Mouse (Mus musculus): ENCODE results near the gene Rxfp1. TPM values are rescaled to one million over a fixed set of nuclear protein-coding genes. Genes with fewer than 3 reads are reported as not detected.
"Not testable (repeated sequence)": the region's sequence is repeated elsewhere in the genome, so short reads cannot be mapped to it uniquely, and the experiment has no call there.

Rxfp1 gene
- 9.5 and 11.8 TPM in 2 replicates for polyA plus RNA-seq (2012; rRNA removed)

GRCm38 (mm10) chr3:79737780-79738179 is at the start of gene Rxfp1:
Gene Rxfp1, minus strand, starts transcription at chr3:79737880.
- DNase-seq (ENCODE audit: extremely low spot score in 1 of 2, low spot score in 1 of 2), result peak in 1 of 2 experiments; percentile 9

- DNase-seq (ENCODE audit: extremely low spot score in 1 of 2, low spot score in 1 of 2), result no peak
These were observed 46.7 kb upstream of the Rxfp1 start for GRCm38 (mm10) chr3:79784362-79784736.

DNA sequence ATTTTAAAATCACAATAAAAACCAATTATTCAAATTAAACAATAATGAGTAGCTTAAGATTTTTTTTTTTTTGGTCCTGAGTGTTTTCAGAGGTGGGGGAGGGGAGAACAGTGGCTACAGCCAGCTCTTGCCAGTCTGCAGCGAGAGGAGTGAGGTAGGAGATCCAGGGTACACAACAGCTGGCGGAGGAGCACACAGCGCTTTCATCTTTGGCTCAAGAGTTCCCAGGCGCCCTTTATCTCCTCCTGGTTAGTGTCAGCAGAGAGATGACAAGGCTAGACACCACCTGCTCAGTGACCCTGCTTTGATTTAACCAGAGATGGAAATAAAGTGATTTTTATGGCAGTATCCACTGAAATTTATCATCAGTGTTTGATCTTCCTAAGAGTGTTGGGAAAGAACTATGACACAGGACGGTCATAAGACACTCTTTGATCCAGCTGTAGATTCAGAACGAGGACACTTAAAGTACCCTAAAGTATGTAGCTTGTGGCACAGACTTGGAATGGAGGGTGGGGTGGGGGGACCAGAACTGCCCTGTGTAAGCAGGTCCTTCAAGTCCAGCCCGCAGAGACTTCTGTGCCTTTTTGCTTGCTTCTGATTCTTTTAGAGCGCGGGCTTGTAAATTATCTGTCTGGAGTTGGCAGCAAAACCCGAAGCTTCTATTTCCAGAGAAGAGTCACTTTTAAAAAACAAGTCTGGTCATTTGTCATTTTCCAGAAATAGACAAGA is 46.1 kb upstream of the Rxfp1 start:
- no peak for DNase-seq (ENCODE audit: extremely low spot score in 1 of 2, low spot score in 1 of 2)

DNA sequence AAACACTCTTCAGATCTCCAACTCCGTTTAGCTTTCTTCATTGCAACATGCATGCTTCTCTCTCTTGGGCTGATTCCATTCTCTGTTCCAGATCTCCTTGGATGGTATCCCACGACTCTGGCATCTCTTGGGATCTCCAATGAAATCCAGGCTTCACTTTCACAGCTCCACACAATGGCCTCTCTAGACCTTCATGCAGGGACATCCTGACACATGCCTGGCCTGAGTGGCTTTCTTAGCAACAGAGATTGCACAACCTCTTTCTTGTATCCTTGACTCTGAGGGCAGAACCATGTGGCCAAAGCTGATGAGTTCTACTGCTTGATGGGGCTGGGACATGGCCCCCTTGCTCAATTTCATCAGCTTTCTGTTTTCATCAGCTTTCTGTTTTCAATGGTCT is 35.0 kb upstream of the Rxfp1 start:
- DNase-seq (ENCODE audit: extremely low spot score in 1 of 2, low spot score in 1 of 2), result no peak

GRCm38 (mm10) chr3:79753736-79754135 is 16.1 kb upstream of the Rxfp1 start:
- no peak for DNase-seq (ENCODE audit: extremely low spot score in 1 of 2, low spot score in 1 of 2)

- DNase-seq (ENCODE audit: extremely low spot score in 1 of 2, low spot score in 1 of 2), result no peak
These were observed 8.9 kb upstream of the Rxfp1 start for GRCm38 (mm10) chr3:79746585-79746984.

- peak; percentile 37 to 71 for DNase-seq (ENCODE audit: extremely low spot score in 1 of 2, low spot score in 1 of 2)
These were observed 7.4 kb upstream of the Rxfp1 start for GRCm38 (mm10) chr3:79745101-79745500.

GRCm38 (mm10) chr3:79744415-79744814 is 6.7 kb upstream of the Rxfp1 start:
- no peak for DNase-seq (ENCODE audit: extremely low spot score in 1 of 2, low spot score in 1 of 2)

DNA sequence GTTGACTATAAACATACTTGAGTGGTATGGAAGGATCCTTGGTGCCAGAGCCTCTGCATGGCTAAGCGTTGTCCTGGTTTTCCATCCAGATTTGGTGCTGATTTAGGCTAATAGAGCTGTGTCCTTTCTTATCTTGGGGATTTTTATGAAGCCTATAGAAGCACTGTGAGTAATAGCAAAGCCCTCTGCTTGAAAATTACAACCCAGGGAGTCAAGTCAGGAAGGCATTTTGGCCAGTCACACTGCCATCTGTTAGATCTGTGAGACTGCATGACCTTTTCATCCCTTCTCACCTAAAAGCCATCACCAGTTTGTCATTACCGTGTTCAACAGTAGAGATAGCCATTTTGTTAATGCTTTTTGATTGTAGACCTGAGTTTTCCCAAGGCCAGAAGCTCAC is 2.7 kb upstream of the Rxfp1 start:
- DNase-seq (ENCODE audit: extremely low spot score in 1 of 2, low spot score in 1 of 2), result no peak

- DNase-seq (ENCODE audit: extremely low spot score in 1 of 2, low spot score in 1 of 2), result no peak
These were observed 771 bp upstream of the Rxfp1 start for GRCm38 (mm10) chr3:79738451-79738850.

DNA sequence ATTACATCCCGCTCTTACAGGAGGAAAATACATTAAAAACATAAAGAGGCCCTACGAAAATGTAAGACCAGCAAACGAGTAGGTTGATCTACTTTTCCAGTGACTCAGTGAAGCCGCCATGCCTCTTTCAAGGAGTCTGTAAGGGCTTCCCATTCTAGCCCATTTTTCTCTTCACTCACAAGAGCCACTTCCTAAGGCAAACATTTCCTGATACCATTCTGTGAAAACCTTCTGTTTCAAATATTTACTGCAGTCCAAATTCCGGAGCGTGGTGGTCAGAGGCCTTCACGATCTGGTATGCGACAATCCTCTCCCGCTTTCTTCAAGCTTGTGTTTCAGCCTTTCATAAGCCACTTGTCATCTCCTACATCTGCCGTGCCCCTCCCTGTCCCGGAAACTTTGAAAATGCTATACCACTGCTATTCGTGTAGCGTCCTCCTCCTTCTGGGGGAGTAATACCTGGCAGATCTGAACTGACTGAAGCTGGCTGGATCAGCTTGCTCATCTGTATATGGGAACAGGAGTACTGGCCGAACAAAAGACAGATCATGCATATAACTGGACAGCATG is 11.1 kb downstream of the Rxfp1 start:
- DNase-seq (ENCODE audit: extremely low spot score in 1 of 2, low spot score in 1 of 2), result no peak

GRCm38 (mm10) chr3:79720756-79721484 is 16.8 kb downstream of the Rxfp1 start:
- DNase-seq (ENCODE audit: extremely low spot score in 1 of 2, low spot score in 1 of 2), result no peak

- no peak for DNase-seq (ENCODE audit: extremely low spot score in 1 of 2, low spot score in 1 of 2)
These were observed 31.2 kb downstream of the Rxfp1 start for GRCm38 (mm10) chr3:79706436-79706835.

DNA sequence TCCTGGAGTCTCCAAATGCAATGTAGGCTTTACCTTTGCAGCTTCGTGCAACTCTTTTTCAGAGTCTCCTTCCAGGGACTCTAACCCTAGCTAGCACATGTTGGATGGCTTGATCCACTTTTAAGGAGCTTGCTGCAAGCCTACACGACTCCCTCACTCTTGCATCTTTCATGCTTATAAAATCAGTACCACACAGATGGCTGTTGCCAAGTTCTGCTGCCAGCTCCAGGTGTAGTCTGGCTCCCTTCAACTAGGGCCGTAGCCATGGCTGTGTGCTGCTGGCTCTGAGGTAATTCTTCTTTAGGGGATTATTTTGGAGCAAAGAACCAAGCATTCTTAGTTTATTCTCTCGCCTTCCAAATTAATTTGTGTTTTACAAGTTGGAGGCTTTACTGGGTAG is 34.5 kb downstream of the Rxfp1 start:
- no peak for DNase-seq (ENCODE audit: extremely low spot score in 1 of 2, low spot score in 1 of 2)

- no peak for DNase-seq (ENCODE audit: extremely low spot score in 1 of 2, low spot score in 1 of 2)
These were observed 45.7 kb downstream of the Rxfp1 start for GRCm38 (mm10) chr3:79691957-79692356.

DNA sequence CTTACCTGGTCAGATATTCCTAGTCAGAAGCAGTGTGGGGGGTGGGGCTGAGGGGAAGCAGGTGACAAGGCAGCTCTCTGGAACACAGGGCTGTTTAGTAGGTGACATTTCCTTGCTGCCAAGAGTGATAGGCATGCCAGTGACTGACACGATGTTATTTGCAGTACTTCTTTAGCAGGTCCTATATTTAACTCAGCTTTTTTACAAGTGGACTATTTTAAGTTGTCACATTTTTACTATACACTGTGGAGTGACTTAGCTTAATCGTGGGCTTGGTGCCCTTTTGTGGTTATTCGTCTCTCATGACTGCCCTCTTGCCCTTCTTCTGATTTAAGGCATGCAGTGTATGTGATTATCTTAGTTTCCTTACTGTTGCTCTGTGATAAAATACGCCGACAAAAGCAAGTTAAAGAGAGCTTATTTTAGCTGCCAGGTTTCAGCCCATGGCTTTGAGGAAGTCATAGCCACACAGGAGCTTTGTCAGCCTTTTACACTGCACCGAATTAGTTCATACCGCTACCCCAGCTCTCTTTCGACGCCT is 47.5 kb downstream of the Rxfp1 start:
- no peak for DNase-seq (ENCODE audit: extremely low spot score in 1 of 2, low spot score in 1 of 2)

- DNase-seq (ENCODE audit: extremely low spot score in 1 of 2, low spot score in 1 of 2), result not testable (repeated sequence)
These were observed 49.6 kb downstream of the Rxfp1 start for GRCm38 (mm10) chr3:79688101-79688500.

DNA sequence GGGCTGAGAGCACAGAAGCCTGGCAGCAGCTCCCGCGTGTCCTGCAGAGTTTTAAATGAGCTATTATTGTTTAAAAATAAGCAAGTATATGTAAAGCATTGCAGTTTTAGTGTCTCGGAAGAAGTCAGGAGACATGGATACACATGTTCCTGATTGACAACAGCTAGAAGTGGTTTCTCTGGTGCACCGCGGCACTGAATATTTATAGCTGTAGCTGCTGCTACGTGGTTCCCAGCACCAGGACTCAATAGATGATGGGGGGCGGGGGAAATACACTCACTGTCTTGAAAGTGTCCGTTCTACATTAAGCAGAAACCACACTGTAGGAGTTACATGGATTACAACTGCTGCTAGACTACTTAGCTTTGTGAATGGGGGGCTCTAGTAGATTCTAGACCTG is 54.2 kb downstream of the Rxfp1 start:
- DNase-seq (ENCODE audit: extremely low spot score in 1 of 2, low spot score in 1 of 2), result no peak

DNA sequence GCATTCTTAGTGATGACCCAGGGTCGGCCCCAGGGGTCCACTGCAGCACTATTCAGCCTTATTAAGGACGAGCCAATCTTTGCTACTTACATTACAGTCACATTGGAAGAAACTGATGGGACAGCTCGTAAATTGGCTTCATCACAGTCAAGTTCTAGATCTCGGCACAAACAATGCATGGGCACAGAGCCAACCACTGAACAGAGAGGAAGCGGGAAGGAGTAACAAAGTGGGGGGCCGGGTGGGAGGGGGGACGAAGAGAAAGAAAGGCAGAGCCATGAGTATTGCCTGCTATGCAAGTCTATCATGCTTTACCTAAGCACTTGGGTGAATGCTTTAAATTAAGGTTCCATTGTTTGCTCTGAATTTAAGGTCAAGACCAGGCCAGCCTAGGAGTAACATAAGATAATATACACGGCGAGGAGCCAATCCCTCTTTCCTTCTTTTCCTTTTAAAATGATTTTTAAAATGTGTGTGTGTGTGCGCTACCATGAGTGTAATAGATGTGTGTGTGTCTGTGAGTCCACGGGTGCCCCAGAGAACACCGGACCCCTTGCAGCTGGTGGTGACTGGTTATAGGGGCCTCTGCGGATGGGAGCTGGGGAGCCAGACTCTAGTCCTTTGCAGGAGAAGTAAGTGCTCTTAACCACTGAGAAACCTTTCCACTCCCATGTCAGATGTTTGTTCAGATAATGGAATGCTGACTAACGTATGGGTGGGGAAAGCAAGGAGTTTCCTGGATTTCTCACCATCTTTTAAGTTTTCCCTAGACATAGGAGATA is 55.1 kb downstream of the Rxfp1 start:
- no peak for DNase-seq (ENCODE audit: extremely low spot score in 1 of 2, low spot score in 1 of 2)

DNA sequence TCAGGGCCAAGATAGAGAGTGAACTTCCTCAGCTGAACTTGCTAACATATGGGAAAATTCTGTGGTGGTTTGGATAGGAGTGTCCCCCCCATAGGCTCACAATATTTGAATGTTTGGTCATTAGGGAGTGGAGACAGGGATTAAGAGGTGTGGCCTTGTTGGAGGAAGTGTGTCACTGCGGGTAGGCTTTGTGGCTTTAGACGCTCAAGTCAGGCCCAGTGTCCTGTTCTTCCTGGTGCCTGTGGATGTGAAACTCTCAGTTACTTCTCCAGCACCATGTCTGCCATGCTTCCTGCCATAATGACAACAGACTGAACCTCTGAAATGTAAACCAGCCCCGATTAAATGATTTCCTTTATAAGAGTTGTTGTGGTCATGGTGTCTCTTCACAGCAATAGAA is 61.3 kb downstream of the Rxfp1 start:
- no peak for DNase-seq (ENCODE audit: extremely low spot score in 1 of 2, low spot score in 1 of 2)

- DNase-seq (ENCODE audit: extremely low spot score in 1 of 2, low spot score in 1 of 2), result no peak
These were observed 63.0 kb downstream of the Rxfp1 start for GRCm38 (mm10) chr3:79674641-79675040.

All from frontal cortex, adult 2 months (tissue).